Mouse (Mus musculus): ENCODE data around the gene Ift122.
"Not testable (repeated sequence)": the region's sequence is repeated elsewhere in the genome, so short reads cannot be mapped to it uniquely, and the experiment has no call there.

The Ift122 gene

DNA sequence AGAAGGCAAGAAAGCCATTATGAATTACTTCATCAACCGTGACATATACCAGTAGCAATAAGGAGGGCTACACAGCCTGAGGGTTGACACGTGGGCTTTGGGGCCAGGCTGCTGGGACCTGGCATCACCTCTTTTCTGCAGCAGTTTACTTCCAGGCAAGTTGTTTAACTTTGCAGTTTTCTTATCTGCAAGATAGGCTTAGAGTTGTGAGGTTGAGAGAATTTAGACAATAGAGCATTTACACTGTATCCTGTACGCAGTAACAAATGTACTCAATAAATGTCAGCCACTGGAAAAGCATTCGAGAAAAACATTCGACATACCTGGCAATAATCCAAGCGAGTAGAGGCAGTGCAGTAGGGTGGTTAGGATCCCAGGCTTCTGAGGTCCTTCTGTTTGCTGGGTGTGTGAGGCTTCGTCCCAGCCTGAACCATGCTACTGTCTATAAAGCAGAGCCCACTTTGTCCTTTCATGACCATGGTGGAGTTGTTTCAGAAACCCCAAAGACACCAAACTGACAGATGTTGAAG lies 6.8 kb downstream of the Ift122 start:
- POLR2A ChIA-PET = no interaction called here
- CTCF ChIA-PET = interaction anchor here in 1 of 4 experiments (0.7 kb wide), 1 partner anchor 441 kb away, joined by 5 read pairs; no protein-coding TSS in a partner anchor

DNA sequence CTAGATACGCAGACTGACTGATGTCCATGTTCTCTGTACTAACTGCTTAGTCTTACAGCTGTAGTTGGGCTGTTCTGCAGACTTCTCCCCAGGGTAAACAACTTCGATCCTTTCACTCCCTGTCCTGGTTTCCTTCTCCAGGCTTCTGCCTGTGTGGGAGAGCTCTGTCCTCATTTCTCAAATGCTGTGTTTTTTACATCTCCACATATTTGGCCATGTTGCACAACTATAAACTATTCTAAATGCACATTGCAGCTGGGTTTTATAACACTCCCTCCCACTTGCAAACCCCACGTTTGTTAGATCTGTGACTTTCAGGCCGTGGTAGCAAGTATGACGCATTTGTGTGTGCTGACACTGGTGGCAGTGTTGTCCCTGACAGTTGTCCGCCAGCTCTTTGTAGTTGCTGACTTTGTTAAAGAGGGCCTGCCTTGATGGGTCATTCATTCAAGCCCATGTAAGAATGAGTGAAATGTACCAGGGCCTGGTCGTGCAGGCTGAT lies 10.1 kb downstream of the Ift122 start:
- POLR2A ChIA-PET = interaction anchor here in 2 of 4 experiments (0.7 to 2.0 kb wide), 3 partner anchors 9 to 25 kb away, joined by 4 to 10 read pairs (median 5); partner anchors contain the start of genes Ift122 (in 2 of the 2), Mbd4 (in 2 of the 2) and Efcab12 (in 1 of the 2)
- CTCF ChIA-PET = interaction anchor here in 1 of 4 experiments (1.8 kb wide), 1 partner anchor 9 kb away, joined by 10 read pairs; the partner anchor contains the start of gene Ift122

DNA sequence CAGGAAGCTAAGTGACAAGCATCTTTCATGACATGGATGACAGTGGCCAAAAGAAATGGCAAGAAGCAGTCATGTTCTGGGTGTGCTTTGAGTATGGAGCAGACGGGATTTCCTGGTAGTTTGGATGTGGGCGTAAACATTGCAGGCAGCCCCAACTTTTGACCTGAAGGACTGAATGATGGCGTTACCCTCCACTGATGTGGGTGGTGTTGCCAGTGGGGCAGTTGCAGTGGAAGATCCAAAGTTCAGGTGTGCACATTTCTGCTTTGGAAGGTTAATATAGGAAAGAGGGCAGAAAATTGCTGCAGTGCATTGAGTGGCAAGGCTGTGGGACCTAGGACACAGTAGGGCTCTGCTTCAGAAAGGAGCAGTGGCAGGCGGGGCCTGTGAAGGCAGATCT lies 12.0 kb downstream of the Ift122 start:
- POLR2A ChIA-PET = interaction anchor here in 1 of 4 experiments (0.6 to 1.5 kb wide), 5 partner anchors 12 to 56 kb away, joined by 3 to 10 read pairs (median 3); partner anchors contain the start of genes Ift122 and Mbd4
- CTCF ChIA-PET = no interaction called here

DNA sequence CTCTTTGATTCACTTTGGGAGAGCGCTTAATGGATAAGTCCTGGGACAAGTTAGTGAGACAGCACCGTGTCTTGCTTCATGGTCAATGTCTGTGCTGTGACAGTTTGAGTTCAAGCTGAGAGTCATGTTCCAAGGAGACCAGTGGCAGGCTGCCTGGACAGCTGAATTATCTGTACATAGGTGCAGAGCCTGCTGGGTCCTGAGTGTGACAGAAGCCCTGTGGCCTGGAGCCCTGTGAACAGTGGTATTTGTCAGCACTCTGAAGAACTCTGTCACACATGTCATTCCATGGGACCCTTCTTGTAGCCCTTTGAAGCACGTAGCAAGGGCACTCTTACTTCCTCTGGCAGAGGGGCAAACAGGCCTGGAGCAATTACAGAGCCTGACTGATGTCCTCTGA lies 13.9 kb downstream of the Ift122 start:
- POLR2A ChIA-PET, CTCF ChIA-PET: not testable (repeated sequence)

DNA sequence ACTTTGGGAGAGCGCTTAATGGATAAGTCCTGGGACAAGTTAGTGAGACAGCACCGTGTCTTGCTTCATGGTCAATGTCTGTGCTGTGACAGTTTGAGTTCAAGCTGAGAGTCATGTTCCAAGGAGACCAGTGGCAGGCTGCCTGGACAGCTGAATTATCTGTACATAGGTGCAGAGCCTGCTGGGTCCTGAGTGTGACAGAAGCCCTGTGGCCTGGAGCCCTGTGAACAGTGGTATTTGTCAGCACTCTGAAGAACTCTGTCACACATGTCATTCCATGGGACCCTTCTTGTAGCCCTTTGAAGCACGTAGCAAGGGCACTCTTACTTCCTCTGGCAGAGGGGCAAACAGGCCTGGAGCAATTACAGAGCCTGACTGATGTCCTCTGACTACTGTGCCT lies 18.0 kb downstream of the Ift122 start:
- POLR2A ChIA-PET, CTCF ChIA-PET: not testable (repeated sequence)

DNA sequence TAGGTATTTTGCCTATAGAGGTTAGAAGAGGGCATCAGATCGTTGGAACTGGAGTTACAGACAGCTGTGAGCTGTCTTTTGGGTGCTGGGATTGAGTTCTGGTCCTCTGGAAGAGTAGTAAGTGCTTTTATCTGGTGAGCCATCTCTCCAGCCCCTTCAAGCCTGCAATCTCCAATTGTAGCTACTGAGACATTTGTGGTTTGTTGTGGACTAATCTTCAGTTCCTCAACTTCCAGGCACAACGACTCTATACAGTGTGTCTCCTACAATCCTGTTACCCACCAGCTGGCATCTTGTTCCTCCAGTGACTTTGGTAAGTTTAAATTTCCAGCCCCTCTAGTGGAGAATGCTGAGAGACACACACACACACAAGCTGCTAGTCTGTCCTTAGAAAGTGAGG lies 24.0 kb downstream of the Ift122 start:
- ChIA-PET POLR2A (interaction anchor here in 2 of 4 experiments (0.5 to 3.1 kb wide), 5 partner anchors 9 to 120 kb away, joined by 3 to 14 read pairs (median 8); partner anchors contain the start of genes Efcab12 (in 1 of the 2), Ift122 (in 1 of the 2) and Mbd4 (in 1 of the 2)), CTCF (interaction anchor here in 2 of 4 experiments (0.6 to 1.3 kb wide), 2 partner anchors 23 to 54 kb away, joined by 3 to 7 read pairs; no protein-coding TSS in a partner anchor)

DNA sequence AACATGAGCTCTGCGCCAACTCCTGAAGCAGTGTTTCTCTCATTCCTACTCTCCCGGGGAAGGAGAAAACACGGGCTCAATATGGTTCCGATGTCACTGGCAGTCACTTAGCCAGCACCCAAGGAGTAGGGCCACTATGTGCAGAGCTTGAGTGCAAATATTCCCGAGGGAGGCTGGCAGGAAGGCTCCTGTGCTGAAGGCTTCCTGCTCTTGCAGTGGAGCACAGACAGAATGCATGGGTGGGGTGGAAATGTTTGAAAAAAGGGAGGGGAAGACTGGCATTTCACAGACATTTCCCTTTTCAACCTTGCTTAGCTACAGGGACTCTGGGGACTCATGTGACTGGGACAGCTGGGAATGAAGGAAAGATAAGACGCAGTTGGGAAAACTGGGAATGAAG lies 25.4 kb downstream of the Ift122 start:
- POLR2A ChIA-PET = interaction anchor here in 2 of 4 experiments (0.7 to 2.8 kb wide), 5 partner anchors 8 to 70 kb away, joined by 5 to 9 read pairs (median 6); partner anchors contain the start of genes Efcab12 (in 1 of the 2) and Rpl32 (in 1 of the 2)
- CTCF ChIA-PET = interaction anchor here in 3 of 4 experiments (0.6 to 1.3 kb wide), 3 partner anchors 24 to 248 kb away, joined by 3 to 13 read pairs (median 7); no protein-coding TSS in a partner anchor

DNA sequence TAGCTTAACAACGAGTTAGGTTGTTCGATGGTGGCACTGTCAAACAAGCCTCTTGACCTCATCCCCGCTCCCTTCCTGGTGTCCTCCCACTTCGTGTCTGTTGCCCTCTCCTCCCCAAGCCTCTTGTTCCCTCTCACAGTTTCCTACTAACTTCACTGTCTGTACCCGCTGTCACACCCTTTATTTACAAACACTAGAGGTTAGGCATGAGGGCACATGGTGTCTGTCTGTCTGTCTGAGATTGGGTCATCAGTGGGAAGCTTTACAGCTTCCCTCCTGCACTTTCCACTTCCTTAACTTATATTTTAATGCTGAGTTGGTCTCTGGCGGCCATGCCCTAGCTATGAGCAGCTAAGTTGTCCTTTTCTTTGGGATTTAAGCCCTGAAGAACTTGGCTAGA lies 26.5 kb downstream of the Ift122 start:
- ChIA-PET POLR2A (interaction anchor here in 3 of 4 experiments (0.6 to 2.8 kb wide), 4 partner anchors 26 to 72 kb away, joined by 3 to 9 read pairs (median 4); partner anchors contain the start of genes Efcab12 (in 1 of the 3), Ift122 (in 1 of the 3), Mbd4 (in 1 of the 3) and Rpl32 (in 1 of the 3)), CTCF (no interaction called here)

DNA sequence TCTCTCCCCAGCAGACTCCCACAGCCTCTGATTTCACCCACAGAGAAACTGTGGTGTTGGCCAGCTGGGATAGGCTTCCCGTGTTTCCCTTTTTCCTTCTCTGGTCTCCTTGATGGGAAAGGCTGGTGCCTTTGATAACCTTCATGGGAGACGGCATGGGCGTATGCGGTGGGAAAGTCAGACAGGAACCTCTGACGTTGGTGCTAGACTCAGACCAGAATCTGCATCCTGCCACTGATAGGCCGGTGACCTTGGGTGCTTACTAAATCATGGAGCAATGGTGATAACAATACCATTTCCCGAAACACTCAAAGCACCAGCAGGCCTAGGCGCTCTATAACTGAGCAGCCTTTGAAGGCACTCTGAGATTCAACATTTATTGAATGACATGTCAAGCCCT lies 27.5 kb downstream of the Ift122 start:
- ChIA-PET CTCF (no interaction called here), POLR2A (no interaction called here)

DNA sequence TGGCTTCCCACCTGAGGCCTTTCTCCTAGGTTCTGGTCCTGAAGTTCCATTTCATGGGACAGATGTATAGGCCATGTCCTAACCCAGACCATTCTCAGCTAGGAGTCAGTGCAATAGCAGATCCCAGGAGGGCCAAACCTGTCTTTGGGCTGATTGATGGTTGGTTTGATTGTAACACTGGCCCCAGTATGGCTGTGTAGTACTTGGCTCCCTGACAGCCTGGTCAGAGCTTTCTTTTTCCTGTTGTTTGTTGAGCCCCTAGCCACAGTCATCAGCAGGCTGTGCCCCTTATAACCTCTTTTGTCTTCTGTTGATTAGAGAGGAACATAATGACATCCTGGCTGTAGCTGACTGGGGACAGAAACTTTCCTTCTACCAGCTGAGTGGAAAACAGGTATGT lies 30.7 kb downstream of the Ift122 start:
- ChIA-PET CTCF (no interaction called here), POLR2A (interaction anchor here in 1 of 4 experiments (0.5 to 0.9 kb wide), 2 partner anchors 30 to 322 kb away, joined by 3 read pairs; partner anchors contain the start of gene Ift122)

DNA sequence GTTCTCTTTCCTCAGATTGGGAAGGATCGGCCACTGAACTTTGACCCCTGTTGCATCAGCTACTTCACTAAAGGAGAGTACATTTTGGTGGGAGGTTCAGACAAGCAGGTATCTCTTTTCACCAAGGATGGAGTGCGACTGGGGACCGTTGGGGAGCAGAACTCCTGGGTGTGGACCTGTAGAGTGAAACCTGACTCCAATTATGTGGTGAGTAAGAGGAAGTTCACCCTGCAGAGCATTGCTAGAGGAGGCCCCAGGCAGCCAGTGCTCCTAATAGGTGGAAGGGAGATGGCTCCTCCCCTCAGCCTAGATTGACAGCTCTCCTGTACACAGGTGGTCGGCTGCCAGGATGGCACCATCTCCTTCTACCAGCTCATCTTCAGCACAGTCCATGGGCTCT lies 33.6 kb downstream of the Ift122 start:
- ChIA-PET CTCF (interaction anchor here in 3 of 4 experiments (0.6 to 2.9 kb wide), 6 partner anchors 14 to 250 kb away, joined by 3 to 9 read pairs (median 4); partner anchors contain the start of genes Efcab12 (in 1 of the 3), Ift122 (in 1 of the 3) and Mbd4 (in 1 of the 3)), POLR2A (interaction anchor here in 3 of 4 experiments (0.6 to 3.7 kb wide), 20 partner anchors 9 to 311 kb away, joined by 3 to 22 read pairs (median 4); partner anchors contain the start of genes Ift122 (in 2 of the 3), Mbd4 (in 2 of the 3), Efcab12 (in 1 of the 3) and Plxnd1 (in 1 of the 3))

DNA sequence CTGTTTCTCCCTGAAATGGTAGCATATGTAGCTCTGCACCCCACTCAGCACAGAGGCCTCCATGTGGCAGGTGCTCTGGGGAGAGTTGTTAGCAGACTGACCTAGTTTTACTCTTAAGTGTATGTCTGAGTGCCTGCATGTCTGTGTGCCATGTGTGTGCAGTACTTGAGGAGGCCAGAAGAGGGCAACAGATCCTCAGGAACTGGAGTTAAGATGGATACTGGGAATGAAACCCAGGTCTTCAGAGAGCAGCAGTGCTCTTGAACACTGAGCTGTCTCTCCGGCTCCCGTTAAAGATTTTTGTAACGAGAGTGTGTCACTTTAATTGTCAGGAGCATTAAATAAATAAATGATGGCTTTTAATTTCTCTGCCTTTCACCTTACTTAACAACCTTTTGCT lies 35.0 kb downstream of the Ift122 start:
- POLR2A ChIA-PET = interaction anchor here in 2 of 4 experiments (0.6 to 3.7 kb wide), 9 partner anchors 10 to 733 kb away, joined by 3 to 22 read pairs (median 5); partner anchors contain the start of genes Ift122 (in 1 of the 2), Mbd4 (in 1 of the 2) and Plxnd1 (in 1 of the 2)
- CTCF ChIA-PET = interaction anchor here (0.6 to 2.9 kb wide), 20 partner anchors 9 to 744 kb away, joined by 3 to 9 read pairs (median 3); partner anchors contain the start of genes Ift122 (in 1 of the 4) and Mbd4 (in 1 of the 4)

DNA sequence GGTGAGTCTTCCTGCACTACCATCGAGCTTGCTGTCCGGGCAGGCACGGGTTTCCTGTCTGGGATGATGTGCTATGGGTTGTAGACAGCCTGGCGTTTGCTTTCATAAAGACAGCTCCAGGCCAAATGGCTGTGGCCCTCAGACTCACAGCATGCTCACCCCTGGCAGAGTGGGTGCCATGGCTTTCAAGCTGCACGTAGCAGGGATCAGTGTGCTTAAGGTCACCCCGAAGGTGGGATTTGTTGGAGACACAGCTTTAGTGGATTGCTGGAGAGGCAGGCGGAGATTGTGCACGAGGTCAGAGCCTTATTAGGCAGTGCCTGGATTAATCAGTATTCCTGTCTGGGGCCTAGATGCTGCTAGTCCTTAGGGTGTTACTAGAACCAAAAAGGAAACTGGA lies 37.3 kb downstream of the Ift122 start:
- ChIA-PET CTCF (interaction anchor here in 1 of 4 experiments (1.2 to 1.5 kb wide), 2 partner anchors 11 to 92 kb away, joined by 4 read pairs; no protein-coding TSS in a partner anchor), POLR2A (interaction anchor here in 1 of 4 experiments (1.4 kb wide), 1 partner anchor 317 kb away, joined by 3 read pairs; the partner anchor contains the start of gene Washc2)

DNA sequence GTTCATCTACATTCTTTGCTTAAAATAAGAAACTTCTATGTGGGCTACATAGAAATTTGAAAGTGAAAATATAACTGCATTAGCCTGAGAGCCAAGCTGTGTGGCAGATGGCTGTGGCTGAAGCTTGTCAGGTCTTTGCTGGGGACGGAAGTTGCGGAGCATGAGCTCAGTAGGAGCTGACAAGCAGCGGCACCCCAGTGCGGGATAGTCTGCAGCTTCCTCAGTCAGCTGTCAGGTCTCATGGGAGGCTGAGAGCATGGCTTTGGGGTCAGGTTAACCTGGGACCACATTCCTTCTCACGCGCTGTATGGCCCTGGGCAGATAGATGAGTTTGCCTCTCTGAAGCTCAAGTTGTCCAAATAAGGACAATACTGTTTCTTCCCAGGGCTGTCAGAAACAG lies 37.8 kb downstream of the Ift122 start:
- ChIA-PET CTCF (interaction anchor here in 1 of 4 experiments (1.2 to 1.5 kb wide), 2 partner anchors 10 to 92 kb away, joined by 4 read pairs; no protein-coding TSS in a partner anchor), POLR2A (interaction anchor here in 1 of 4 experiments (1.4 kb wide), 1 partner anchor 317 kb away, joined by 3 read pairs; the partner anchor contains the start of gene Washc2)

DNA sequence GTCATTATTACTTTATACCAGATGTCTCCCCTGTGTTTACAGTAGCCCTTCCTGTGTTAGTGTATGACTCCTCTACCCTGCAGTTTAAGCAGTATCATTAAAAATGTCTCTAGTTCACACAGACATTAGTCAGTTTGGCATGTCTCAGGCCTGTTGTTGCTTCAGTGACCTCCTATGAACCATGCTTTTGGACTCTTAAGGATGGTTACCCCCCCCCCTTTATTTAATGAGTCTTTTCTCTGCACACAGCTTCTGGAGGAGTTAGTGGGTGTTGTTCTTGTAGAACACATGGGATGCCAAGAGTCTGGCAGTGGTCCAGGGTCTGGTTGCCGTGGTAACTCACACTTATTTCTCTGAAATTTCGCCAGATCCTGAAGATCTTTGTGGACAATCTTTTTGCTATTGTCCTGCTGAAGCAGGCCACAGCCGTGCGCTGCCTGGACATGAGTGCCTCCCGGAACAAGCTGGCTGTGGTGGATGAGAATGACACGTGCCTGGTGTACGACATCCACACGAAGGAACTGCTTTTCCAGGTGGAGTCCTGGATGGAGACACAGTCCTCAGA lies 38.3 kb downstream of the Ift122 start:
- CTCF ChIA-PET = interaction anchor here in 1 of 4 experiments (1.3 kb wide), 1 partner anchor 678 kb away, joined by 3 read pairs; no protein-coding TSS in a partner anchor
- POLR2A ChIA-PET = interaction anchor here in 2 of 4 experiments (0.6 to 1.4 kb wide), 2 partner anchors 243 to 316 kb away, joined by 3 to 4 read pairs; partner anchors contain the start of gene Washc2 (in 1 of the 2)

DNA sequence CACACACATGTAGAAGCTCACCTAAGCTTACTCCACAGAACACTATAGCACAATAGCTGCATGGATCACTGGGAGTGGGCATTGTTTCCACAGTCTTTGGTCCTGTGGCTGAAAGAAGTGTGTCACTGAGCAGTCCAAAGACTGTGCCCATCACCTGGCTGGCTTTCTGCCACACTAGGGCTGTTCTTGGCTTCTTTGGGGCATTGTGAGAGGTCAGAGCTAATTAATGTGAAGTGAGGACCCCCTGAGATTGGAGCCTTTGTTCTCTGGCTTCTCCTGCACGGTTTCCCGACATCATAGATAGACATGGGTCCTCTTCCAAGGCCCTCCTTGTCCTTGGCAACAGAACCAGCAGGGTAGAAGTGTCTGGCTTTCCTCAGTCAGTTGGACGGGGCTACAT lies 39.1 kb downstream of the Ift122 start:
- ChIA-PET CTCF (interaction anchor here in 1 of 4 experiments (1.3 kb wide), 1 partner anchor 677 kb away, joined by 3 read pairs; no protein-coding TSS in a partner anchor), POLR2A (interaction anchor here in 1 of 4 experiments (0.6 kb wide), 1 partner anchor 243 kb away, joined by 4 read pairs; no protein-coding TSS in a partner anchor)

DNA sequence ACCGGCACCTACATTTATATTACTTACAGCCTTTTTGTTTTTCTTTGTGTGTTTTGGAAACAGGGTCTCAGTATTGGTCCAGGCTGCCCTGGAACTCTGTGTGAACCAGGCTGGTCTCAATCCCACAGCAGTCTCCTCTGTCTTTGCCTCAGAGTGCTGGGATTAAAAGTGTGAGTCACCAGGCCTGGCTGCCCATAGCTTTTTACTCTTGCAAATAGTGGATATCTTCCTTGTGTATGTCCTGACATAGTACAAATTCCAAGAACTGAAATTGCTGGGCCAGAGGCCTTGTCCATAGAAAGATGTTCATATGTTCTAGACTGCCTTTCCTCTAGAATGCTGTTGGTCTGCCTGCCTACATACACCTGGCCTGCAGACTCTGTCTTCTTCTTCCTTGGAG lies 43.1 kb downstream of the Ift122 start:
- ChIA-PET CTCF (no interaction called here), POLR2A (no interaction called here)

DNA sequence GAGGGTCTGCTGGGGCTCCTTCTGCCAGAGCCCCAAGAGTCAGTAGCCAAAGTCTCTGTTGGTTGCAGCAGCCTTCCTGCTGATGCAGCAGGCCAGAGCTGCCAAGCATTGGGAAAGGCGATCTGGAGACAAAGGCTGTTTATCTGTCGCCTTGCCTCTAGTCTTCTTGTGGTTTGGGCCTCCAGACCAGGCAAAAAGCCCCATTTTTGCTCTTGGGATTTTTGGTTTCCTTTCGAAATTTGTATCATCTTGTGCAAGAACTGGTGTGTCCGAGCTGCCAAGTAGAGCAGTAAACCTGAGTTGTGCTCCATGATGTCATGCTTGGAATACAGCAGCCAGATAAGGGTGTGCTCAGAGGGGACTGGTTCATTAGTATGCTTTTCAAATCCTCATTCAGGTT lies 43.8 kb downstream of the Ift122 start:
- CTCF ChIA-PET = interaction anchor here in 2 of 4 experiments (0.6 to 0.9 kb wide), 2 partner anchors 9 kb away, joined by 3 to 4 read pairs; no protein-coding TSS in a partner anchor
- POLR2A ChIA-PET = no interaction called here

Measured in embryonic stem cell, embryonic (primary cell).